ENCODE assay signal across 8 mouse cellular contexts in the genomic region with DNA sequence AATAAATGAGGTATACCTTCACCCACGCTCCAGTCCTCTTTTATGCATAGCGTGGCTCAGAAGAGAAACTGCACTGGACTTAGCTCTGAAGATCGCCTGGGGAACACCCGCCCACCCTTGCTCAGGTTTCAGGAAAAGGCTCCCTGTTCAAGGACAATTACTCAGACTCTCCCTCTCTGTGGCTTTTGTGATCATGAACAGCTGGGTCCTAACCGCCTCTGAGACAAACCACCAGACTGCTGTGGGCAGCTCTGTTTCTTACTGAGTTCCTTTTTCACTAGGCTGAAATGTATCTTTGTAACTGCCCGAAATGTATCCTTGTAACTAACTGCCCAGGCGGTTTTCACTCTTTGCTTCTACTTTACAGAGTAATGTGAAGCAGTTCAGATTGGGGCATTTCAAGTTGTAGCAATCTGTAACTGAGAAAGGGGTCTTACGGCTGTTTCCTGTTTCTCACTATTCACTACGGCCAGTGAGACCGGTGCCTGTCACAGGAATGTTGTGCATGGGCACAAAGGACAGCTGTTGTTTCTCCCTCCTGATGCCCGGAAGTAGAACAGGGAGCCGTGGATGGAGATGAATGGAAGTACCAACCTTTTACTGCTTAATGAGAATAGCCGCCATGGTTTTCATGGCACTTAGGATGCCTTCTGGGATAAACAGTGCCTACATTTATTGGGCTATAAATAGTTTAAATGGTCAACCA. TPM values are rescaled to one million over a fixed set of nuclear protein-coding genes. Genes with fewer than 3 reads are reported as not detected.
DNase-seq lines count a peak whose midpoint lies in the region; ATAC-seq and TF ChIP-seq lines count a peak whose summit lies in the region.
"Had no signal": no experiment of that assay in that cellular context is flagged by ENCODE, and none has a peak within 500 bp of the region (broad histone marks: within the 10 kb centered on the region; RNA-seq: fewer than 3 reads in every experiment).

No protein-coding gene starts in this region.

- peak overlapping the region; percentile 38; the same call in 1 of the 2 replicates for H3K9ac ChIP-seq in embryonic facial prominence, embryonic 14.5 days (ENCODE audit: low read depth, low read length)
- H3K9ac ChIP-seq in liver, postnatal 0 days (replicated peaks): no peak overlapping the region

- H3K4me3 ChIP-seq in layer of hippocampus, adult 2 months: no peak overlapping the region
- H3K4me3 ChIP-seq in embryonic facial prominence, embryonic 14.5 days (ENCODE audit: low read depth, low read length): 0 out of 2 replicates have a peak overlapping the region, but pooled peaks have one; percentile 1
- no peak overlapping the region for H3K4me3 ChIP-seq in liver, postnatal 0 days (ENCODE audit: low read depth, low read length)
- H3K4me3 ChIP-seq: erythroblast, embryonic 14.5 days had no signal

- no peak for TF ChIP-seq EP300 in liver, postnatal 0 days (IDR thresholded peaks at IDR 0.05; ENCODE audit: low read depth)

- peak overlapping the region; percentile 37 for H3K4me2 ChIP-seq in embryonic facial prominence, embryonic 14.5 days (ENCODE audit: low read depth, low read length)
- peak overlapping the region; percentile 30; the same call in 1 of the 2 replicates for H3K4me2 ChIP-seq in liver, postnatal 0 days (ENCODE audit: low read depth, low read length)

- peaks cover 32% of the 10 kb centered on the region for H3K4me1 ChIP-seq in embryonic facial prominence, embryonic 14.5 days (ENCODE audit: control insufficient read depth, insufficient read depth, low read length)
- H3K4me1 ChIP-seq in liver, postnatal 0 days (ENCODE audit: insufficient read depth): no peaks in the 10 kb centered on the region

- no peaks in the 10 kb centered on the region for H3K27me3 ChIP-seq in embryonic facial prominence, embryonic 14.5 days (replicated peaks; ENCODE audit: control insufficient read depth, insufficient read depth, low read length)
- no peaks in the 10 kb centered on the region for H3K27me3 ChIP-seq in liver, postnatal 0 days (ENCODE audit: insufficient read depth, low read length)

- no peak for TF ChIP-seq CTCF in layer of hippocampus, adult 2 months (conservative IDR thresholded peaks at IDR 0.05)
- TF ChIP-seq CTCF in liver, postnatal 0 days (IDR thresholded peaks at IDR 0.05; ENCODE audit: low read depth): no peak

- 26% methylated on average over 13 of the region's 13 CpGs for WGBS in embryonic facial prominence, embryonic 14.5 days
- WGBS in liver, postnatal 0 days (ENCODE audit: insufficient replicate concordance): 33% methylated on average over 13 of the region's 13 CpGs

- H3K36me3 ChIP-seq in embryonic facial prominence, embryonic 14.5 days (ENCODE audit: control insufficient read depth, insufficient read depth, low read length): peaks cover 13% of the 10 kb centered on the region
- 0 out of 2 replicates have a peak, but pooled peaks cover 3% of the 10 kb centered on the region for H3K36me3 ChIP-seq in liver, postnatal 0 days (replicated peaks; ENCODE audit: insufficient read depth, low read length)

- peaks cover 23% of the 10 kb centered on the region for H3K9me3 ChIP-seq in embryonic facial prominence, embryonic 14.5 days (ENCODE audit: control insufficient read depth, low read length)
- peaks cover 6% of the 10 kb centered on the region; the same call in 1 of the 2 replicates for H3K9me3 ChIP-seq in liver, postnatal 0 days (ENCODE audit: low read length)

- peak in 1 of 2 experiments; percentile 34 for DNase-seq in layer of hippocampus, adult 2 months (ENCODE audit: low spot score in 2 of 2)
- no peak for DNase-seq in layer of hippocampus, adult 9-10 months (ENCODE audit: low spot score)
- peak; percentile 40 for DNase-seq in adrenal gland, postnatal 10 days
- peak; percentile 92 for DNase-seq in embryonic facial prominence, embryonic 14.5 days (ENCODE audit: low spot score)
- DNase-seq in liver, postnatal 0 days: no peak
- DNase-seq in cerebellum, postnatal 14 days: no peak
- DNase-seq in thymus, postnatal 10 days (ENCODE audit: low spot score in 2 of 2): no peak

- H3K27ac ChIP-seq in layer of hippocampus, adult 2 months: peak overlapping the region; percentile 56
- peak overlapping the region; percentile 81 for H3K27ac ChIP-seq in embryonic facial prominence, embryonic 14.5 days (replicated peaks; ENCODE audit: low read depth, low read length)
- H3K27ac ChIP-seq in liver, postnatal 0 days (ENCODE audit: low read depth): no peak overlapping the region

- ATAC-seq in embryonic facial prominence, embryonic 14.5 days (ENCODE audit: low read depth): peak; percentile 90
- ATAC-seq in liver, postnatal 0 days: no peak

RNA-seq across cellular contexts. Expression of a gene that starts 59.3 kb away (rescaled TPM):
- total RNA-seq in layer of hippocampus, adult 2 months (2021): 10 to 100 TPM; 25.1 to 26.5 TPM
- total RNA-seq in adrenal gland, postnatal 10 days (2021): 10 to 100 TPM; 29.8 to 39.6 TPM
- polyA plus RNA-seq in embryonic facial prominence, embryonic 14.5 days (2014; fragmentation: Nextera tagmentation; extraction: Ambion mirVana): 81.8 and 91.3 TPM in 2 replicates
- polyA plus RNA-seq in liver, postnatal 0 days (2015; fragmentation: Nextera tagmentation; extraction: Ambion mirVana): 4.3 and 4.6 TPM in 2 replicates
- polyA plus RNA-seq: erythroblast, embryonic 14.5 days had no signal

Comparison
In these comparisons a context has a peak if more than half of its experiments do, and no peak if none do; other contexts are left out.
1. DNase-seq: peak in adrenal gland, postnatal 10 days (single experiment) and embryonic facial prominence, embryonic 14.5 days (single experiment); none in layer of hippocampus, adult 9-10 months (single experiment), liver, postnatal 0 days (single experiment), cerebellum, postnatal 14 days (0 of 2) and thymus, postnatal 10 days (0 of 2).